ENCODE assay signal across 8 mouse cellular contexts in the genomic region with DNA sequence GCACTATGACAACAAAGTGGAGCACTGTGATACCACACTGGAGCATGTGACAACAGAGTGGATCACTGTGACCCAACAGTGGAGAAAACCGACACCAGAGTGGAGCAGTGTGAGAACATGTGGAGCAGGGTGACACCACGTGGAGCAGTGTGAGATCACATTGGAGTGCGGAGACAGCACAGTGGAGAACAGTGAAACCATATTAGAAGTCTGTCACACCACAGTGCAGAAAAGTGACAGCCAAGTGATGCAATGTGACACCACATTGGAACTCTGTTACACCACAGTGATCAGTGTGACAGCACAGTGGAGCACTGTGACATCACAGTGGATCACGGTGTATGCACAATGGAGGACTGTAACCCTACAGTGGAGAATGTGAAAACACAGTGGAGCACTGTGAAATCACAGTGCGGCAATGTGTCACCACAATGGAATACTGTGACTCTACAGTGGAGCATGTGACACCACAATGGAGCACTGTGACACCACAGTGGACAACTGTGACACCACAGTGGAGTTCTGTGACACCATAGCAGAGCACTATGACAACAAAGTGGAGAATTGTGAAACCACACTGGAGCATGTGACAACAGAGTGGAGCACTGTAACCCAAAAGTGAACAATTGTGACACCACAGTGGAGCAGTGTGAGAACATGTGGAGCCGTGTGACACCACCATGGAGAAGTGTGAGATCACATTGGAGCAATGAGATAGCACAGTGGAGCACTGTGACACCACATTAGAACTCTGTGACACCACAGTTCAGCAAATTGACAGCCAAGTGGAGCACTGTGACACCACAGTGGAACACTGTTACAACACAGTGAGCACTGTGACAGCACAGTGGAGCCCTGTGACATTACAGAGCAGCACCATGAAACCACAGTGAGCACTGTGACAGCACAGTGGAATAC.
DNase-seq lines count a peak whose midpoint lies in the region; ATAC-seq lines count a peak whose summit lies in the region.

No protein-coding gene starts in this region.

- no peak overlapping the region for H3K9ac ChIP-seq in heart, embryonic 16.5 days (ENCODE audit: low read length)
- no peak overlapping the region for H3K9ac ChIP-seq in midbrain, embryonic 15.5 days

- H3K4me1 ChIP-seq in heart, embryonic 16.5 days (ENCODE audit: control insufficient read depth, insufficient read depth, low read length): no peaks in the 10 kb centered on the region
- no peaks in the 10 kb centered on the region for H3K4me1 ChIP-seq in midbrain, embryonic 15.5 days

- DNase-seq in adrenal gland, adult (ENCODE audit: inconsistent age in 2 of 2, low spot score in 1 of 2): peak; percentile 2 to 16
- no peak for DNase-seq in adrenal gland, postnatal 14 days
- peak; percentile 0 to 1 for DNase-seq in left cerebral cortex, adult 18-20 months (ENCODE audit: low spot score in 2 of 2)
- no peak for DNase-seq in left cerebral cortex, adult 11 months (ENCODE audit: low spot score)
- DNase-seq in cerebellum, adult 9-11 months: no peak

- H3K27ac ChIP-seq in heart, embryonic 16.5 days (ENCODE audit: low read length): no peak overlapping the region
- H3K27ac ChIP-seq in midbrain, embryonic 15.5 days: no peak overlapping the region

- peaks cover 75% of the 10 kb centered on the region for H3K9me3 ChIP-seq in heart, embryonic 16.5 days (replicated peaks; ENCODE audit: control insufficient read depth, low read length)
- H3K9me3 ChIP-seq in midbrain, embryonic 15.5 days: peaks cover 72% of the 10 kb centered on the region

- WGBS in heart, embryonic 16.5 days: 76% methylated on average over 6 of the region's 6 CpGs
- 83% methylated on average over 6 of the region's 6 CpGs for WGBS in midbrain, embryonic 15.5 days

- H3K4me3 ChIP-seq in heart, embryonic 16.5 days (ENCODE audit: low read length): no peak overlapping the region
- no peak overlapping the region for H3K4me3 ChIP-seq in midbrain, embryonic 15.5 days

- H3K27me3 ChIP-seq in heart, embryonic 16.5 days (ENCODE audit: control insufficient read depth, insufficient read depth, low read length): no peaks in the 10 kb centered on the region
- no peaks in the 10 kb centered on the region for H3K27me3 ChIP-seq in midbrain, embryonic 15.5 days (replicated peaks)

- peak; percentile 1; the same call in 1 of the 2 replicates for ATAC-seq in heart, embryonic 16.5 days (replicated peaks; ENCODE audit: extremely low read depth, insufficient read depth, low FRiP score)
- ATAC-seq in midbrain, embryonic 15.5 days (replicated peaks): peak; percentile 44
- ATAC-seq in inflammation-experienced regulatory T-cells, adult 6 months: no peak

- H3K36me3 ChIP-seq in heart, embryonic 16.5 days (ENCODE audit: control insufficient read depth, insufficient read depth): no peaks in the 10 kb centered on the region
- no peaks in the 10 kb centered on the region for H3K36me3 ChIP-seq in midbrain, embryonic 15.5 days (replicated peaks)

- no peak overlapping the region for H3K4me2 ChIP-seq in heart, embryonic 16.5 days (ENCODE audit: low read depth, low read length)
- no peak overlapping the region for H3K4me2 ChIP-seq in midbrain, embryonic 15.5 days

Comparison
In these comparisons a context has a peak if more than half of its experiments do, and no peak if none do; other contexts are left out.
1. DNase-seq: peak in adrenal gland, adult (2 of 2) and left cerebral cortex, adult 18-20 months (2 of 2); none in adrenal gland, postnatal 14 days (single experiment), left cerebral cortex, adult 11 months (single experiment) and cerebellum, adult 9-11 months (single experiment).